Mouse (Mus musculus): ENCODE measurements around the gene Mark3. TPM values are rescaled to one million over a fixed set of nuclear protein-coding genes. Genes with fewer than 3 reads are reported as not detected.
A peak's percentile ranks its signal among the peaks of the same experiment; 100 is the strongest.

The Mark3 gene
- 68.9 and 75.9 TPM in 2 replicates for total RNA-seq (2017)

- ATAC-seq (replicated peaks in 1 of 2; ENCODE audit: insufficient read depth in 1 of 2, low FRiP score in 2 of 2, low TSS enrichment in 1 of 2, low read depth in 1 of 2, poor library complexity in 2 of 2, severe bottlenecking in 2 of 2): peak; percentile 96 to 97
Measured at GRCm38 (mm10) chr12:111574074-111574886, at the start of gene Mark3. Gene Mark3 (plus strand): TSS chr12:111574523.

GRCm38 (mm10) chr12:111524883-111525282 is 49.4 kb upstream of the Mark3 start:
- ATAC-seq (replicated peaks in 1 of 2; ENCODE audit: insufficient read depth in 1 of 2, low FRiP score in 2 of 2, low TSS enrichment in 1 of 2, low read depth in 1 of 2, poor library complexity in 2 of 2, severe bottlenecking in 2 of 2): peak; percentile 71; a peak in 3 of 4 replicates

- ATAC-seq (replicated peaks in 1 of 2; ENCODE audit: insufficient read depth in 1 of 2, low FRiP score in 2 of 2, low TSS enrichment in 1 of 2, low read depth in 1 of 2, poor library complexity in 2 of 2, severe bottlenecking in 2 of 2): no peak
Measured at GRCm38 (mm10) chr12:111527643-111528281, 46.6 kb upstream of the Mark3 start.

GRCm38 (mm10) chr12:111529192-111529591 is 45.1 kb upstream of the Mark3 start:
- ATAC-seq (replicated peaks in 1 of 2; ENCODE audit: insufficient read depth in 1 of 2, low FRiP score in 2 of 2, low TSS enrichment in 1 of 2, low read depth in 1 of 2, poor library complexity in 2 of 2, severe bottlenecking in 2 of 2): no peak

- ATAC-seq (replicated peaks in 1 of 2; ENCODE audit: insufficient read depth in 1 of 2, low FRiP score in 2 of 2, low TSS enrichment in 1 of 2, low read depth in 1 of 2, poor library complexity in 2 of 2, severe bottlenecking in 2 of 2): no peak
Measured at GRCm38 (mm10) chr12:111533096-111533794, 41.1 kb upstream of the Mark3 start.

GRCm38 (mm10) chr12:111535281-111535680 is 39.0 kb upstream of the Mark3 start:
- ATAC-seq (replicated peaks in 1 of 2; ENCODE audit: insufficient read depth in 1 of 2, low FRiP score in 2 of 2, low TSS enrichment in 1 of 2, low read depth in 1 of 2, poor library complexity in 2 of 2, severe bottlenecking in 2 of 2): no peak

GRCm38 (mm10) chr12:111535762-111536161 is 38.6 kb upstream of the Mark3 start:
- ATAC-seq (replicated peaks in 1 of 2; ENCODE audit: insufficient read depth in 1 of 2, low FRiP score in 2 of 2, low TSS enrichment in 1 of 2, low read depth in 1 of 2, poor library complexity in 2 of 2, severe bottlenecking in 2 of 2): peak in 1 of 2 experiments; percentile 1; a peak in 1 of 4 replicates

- ATAC-seq (replicated peaks in 1 of 2; ENCODE audit: insufficient read depth in 1 of 2, low FRiP score in 2 of 2, low TSS enrichment in 1 of 2, low read depth in 1 of 2, poor library complexity in 2 of 2, severe bottlenecking in 2 of 2): no peak
Measured at GRCm38 (mm10) chr12:111536746-111537145, 37.6 kb upstream of the Mark3 start.

- ATAC-seq (replicated peaks in 1 of 2; ENCODE audit: insufficient read depth in 1 of 2, low FRiP score in 2 of 2, low TSS enrichment in 1 of 2, low read depth in 1 of 2, poor library complexity in 2 of 2, severe bottlenecking in 2 of 2): no peak; a peak in 1 of 4 replicates
Measured at GRCm38 (mm10) chr12:111537341-111537740, 37.0 kb upstream of the Mark3 start.

- peak; percentile 93 to 97 for ATAC-seq (replicated peaks in 1 of 2; ENCODE audit: insufficient read depth in 1 of 2, low FRiP score in 2 of 2, low TSS enrichment in 1 of 2, low read depth in 1 of 2, poor library complexity in 2 of 2, severe bottlenecking in 2 of 2)
Measured at GRCm38 (mm10) chr12:111537796-111538291, 36.5 kb upstream of the Mark3 start, which contains the start of gene Eif5. Gene Eif5 (plus strand): TSS chr12:111538016.

- ATAC-seq (replicated peaks in 1 of 2; ENCODE audit: insufficient read depth in 1 of 2, low FRiP score in 2 of 2, low TSS enrichment in 1 of 2, low read depth in 1 of 2, poor library complexity in 2 of 2, severe bottlenecking in 2 of 2): 0 out of 4 replicates have a peak, but pooled peaks of 1 of the 2 experiments have one; percentile 6
Measured at GRCm38 (mm10) chr12:111538292-111539040, 35.9 kb upstream of the Mark3 start.

GRCm38 (mm10) chr12:111539041-111539345 is 35.3 kb upstream of the Mark3 start:
- no peak for ATAC-seq (replicated peaks in 1 of 2; ENCODE audit: insufficient read depth in 1 of 2, low FRiP score in 2 of 2, low TSS enrichment in 1 of 2, low read depth in 1 of 2, poor library complexity in 2 of 2, severe bottlenecking in 2 of 2)

GRCm38 (mm10) chr12:111547070-111547469 is 27.3 kb upstream of the Mark3 start:
- ATAC-seq (replicated peaks in 1 of 2; ENCODE audit: insufficient read depth in 1 of 2, low FRiP score in 2 of 2, low TSS enrichment in 1 of 2, low read depth in 1 of 2, poor library complexity in 2 of 2, severe bottlenecking in 2 of 2): no peak

- ATAC-seq (replicated peaks in 1 of 2; ENCODE audit: insufficient read depth in 1 of 2, low FRiP score in 2 of 2, low TSS enrichment in 1 of 2, low read depth in 1 of 2, poor library complexity in 2 of 2, severe bottlenecking in 2 of 2): no peak
Measured at GRCm38 (mm10) chr12:111548555-111549289, 25.6 kb upstream of the Mark3 start.

GRCm38 (mm10) chr12:111550679-111551078 is 23.6 kb upstream of the Mark3 start:
- no peak; a peak in 1 of 4 replicates for ATAC-seq (replicated peaks in 1 of 2; ENCODE audit: insufficient read depth in 1 of 2, low FRiP score in 2 of 2, low TSS enrichment in 1 of 2, low read depth in 1 of 2, poor library complexity in 2 of 2, severe bottlenecking in 2 of 2)

- ATAC-seq (replicated peaks in 1 of 2; ENCODE audit: insufficient read depth in 1 of 2, low FRiP score in 2 of 2, low TSS enrichment in 1 of 2, low read depth in 1 of 2, poor library complexity in 2 of 2, severe bottlenecking in 2 of 2): no peak
Measured at GRCm38 (mm10) chr12:111552342-111552741, 22.0 kb upstream of the Mark3 start.

GRCm38 (mm10) chr12:111555357-111555756 is 19.0 kb upstream of the Mark3 start:
- ATAC-seq (replicated peaks in 1 of 2; ENCODE audit: insufficient read depth in 1 of 2, low FRiP score in 2 of 2, low TSS enrichment in 1 of 2, low read depth in 1 of 2, poor library complexity in 2 of 2, severe bottlenecking in 2 of 2): no peak

All from hematopoietic stem cell, adult 5-6 weeks (primary cell).